Mouse (Mus musculus) c-Kit-positive CD71-positive TER-119-negative erythroid progenitor cells, embryonic 14.5 days (primary cell): Measurements from ENCODE around the gene Olfr417.
"Not testable (repeated sequence)": the region's sequence is repeated elsewhere in the genome, so short reads cannot be mapped to it uniquely, and the experiment has no call there.

Source experiments
- DNase-seq: peaks from one replicate; pipeline ENCODE4 v3.0.0-alpha.2; 2013; ENCODE audit warnings: low read depth

Gene Olfr417

DNA sequence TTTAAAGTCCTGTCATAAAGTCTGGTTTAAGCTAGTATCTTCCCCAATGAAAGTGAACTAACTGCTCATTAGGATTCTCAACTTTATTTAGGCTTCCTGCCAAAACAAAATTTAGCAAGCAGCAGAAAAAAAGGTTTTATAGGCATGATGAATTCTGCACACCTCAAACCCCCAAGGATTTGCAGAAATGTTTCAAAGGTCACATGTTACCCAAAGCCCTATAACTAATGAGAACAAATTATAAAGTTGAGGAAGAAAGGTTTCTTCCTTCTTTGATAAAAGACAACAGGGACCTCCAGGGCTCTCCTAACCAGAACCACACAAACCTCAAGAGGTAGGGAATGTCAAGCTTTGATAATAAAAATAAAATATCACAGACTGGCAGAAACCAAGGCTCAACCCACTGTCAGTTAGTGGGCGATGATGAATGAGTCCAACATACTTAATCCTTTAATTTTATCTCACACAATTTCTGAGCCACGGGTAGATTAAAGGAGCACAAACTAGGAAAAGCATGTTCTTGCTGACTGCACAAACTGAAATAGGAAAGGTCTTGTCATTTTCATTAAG lies at the start of gene Olfr417:
Gene Olfr417, plus strand, starts transcription at position 241 of the 570 bp plus-strand sequence.
- DNase-seq, result no peak

DNA sequence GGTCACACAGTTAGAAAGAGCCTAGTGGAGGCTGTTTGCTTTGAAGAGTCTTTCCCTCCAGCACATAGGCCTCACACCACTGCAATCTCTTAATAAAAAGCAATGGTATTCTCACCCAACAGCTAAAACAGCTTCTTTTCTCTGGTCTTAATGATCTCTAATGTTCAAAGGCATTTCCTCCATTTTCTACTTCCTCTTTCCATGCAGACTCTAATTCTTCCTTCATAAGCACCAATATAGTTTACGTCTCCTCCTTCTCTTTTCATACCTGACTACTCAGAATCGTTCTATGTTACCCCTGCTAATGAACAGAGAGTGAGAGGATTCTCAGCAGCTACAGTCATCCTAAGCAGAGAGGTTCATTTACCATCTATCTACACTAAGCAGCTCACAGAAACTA lies 47.6 kb upstream of the Olfr417 start:
- DNase-seq, result no peak

DNA sequence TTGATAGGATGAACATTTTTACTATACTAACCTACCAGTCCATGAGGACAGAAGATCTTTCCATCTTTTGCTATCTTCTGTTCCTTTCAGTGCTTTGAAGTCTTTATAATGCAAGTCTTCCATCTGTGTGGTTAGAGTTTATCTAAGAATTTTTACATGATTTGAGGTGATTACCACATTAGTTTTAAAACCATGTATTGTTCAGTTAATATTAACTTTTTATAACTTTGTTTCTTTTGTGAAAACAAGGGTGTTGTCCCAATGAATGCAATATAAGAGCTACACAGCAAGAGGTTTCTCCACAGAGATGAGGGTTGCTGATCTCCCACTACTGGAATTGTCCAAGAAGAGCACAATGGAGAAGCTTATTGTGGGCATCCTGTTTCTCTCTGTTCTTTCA lies 34.7 kb upstream of the Olfr417 start, which contains the start of gene Mptx1:
Gene Mptx1, plus strand, starts transcription at position 301 of the 400 bp plus-strand sequence.
- no peak for DNase-seq

DNA sequence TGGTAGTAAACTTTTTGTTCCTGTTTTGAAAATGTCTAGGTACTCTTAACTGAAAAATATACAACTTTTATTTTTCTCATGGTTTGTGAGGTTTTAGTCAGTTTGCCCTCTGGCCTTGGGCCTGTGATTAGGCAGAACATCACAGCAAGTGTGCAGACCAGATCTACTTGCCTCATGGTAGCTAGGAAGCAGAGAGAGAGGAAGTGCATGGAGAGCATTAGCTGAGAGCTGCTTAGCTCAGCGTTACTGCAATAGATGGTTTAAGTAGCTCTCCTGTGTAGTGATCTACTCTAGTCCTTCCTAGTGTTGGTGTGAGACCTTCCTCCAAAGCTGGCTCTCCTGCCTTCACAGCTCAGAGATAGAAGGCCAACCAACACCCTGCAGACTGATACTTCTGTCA lies 11.3 kb upstream of the Olfr417 start:
- DNase-seq, result not testable (repeated sequence)

DNA sequence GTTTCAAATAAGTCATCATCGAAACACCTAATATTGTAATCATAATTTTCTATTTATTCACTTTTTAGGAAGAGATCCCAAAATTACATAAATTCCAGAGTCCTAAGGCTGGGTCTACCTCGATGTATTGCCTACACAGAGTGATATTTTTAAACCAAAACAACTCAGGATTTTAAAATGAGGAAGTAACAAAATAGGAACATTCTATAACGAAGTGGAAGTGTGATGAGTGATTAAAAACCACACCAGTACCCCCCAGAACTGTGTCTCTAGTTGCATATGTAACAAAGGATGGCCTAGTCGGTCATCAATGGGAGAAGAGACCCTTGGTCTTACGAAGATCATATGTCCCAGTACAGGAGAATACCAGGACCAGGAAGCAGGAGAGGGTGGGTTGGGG lies 10.3 kb upstream of the Olfr417 start:
- no peak for DNase-seq

GRCm38 (mm10) chr1:174373799-174374198 lies 8.9 kb downstream of the Olfr417 start:
- DNase-seq, result no peak

DNA sequence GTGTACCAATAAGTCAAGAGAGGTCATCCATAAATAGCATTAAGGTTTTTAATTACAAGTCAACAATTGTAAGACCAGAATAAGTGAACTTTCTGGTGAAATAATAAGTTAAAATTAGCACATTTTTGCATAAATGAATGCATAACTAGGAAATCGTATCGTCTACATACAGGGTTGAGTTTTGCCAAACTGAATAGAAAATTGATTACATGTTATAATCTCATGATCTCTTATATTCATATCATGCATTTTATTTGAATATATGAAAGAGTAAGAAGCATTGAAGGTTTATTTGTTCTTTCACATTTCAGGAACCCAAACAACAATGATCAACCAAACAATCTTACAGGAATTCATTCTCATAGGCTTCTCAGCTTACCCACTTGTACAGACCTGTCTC lies 25.8 kb downstream of the Olfr417 start, which contains the start of gene Olfr248:
Gene Olfr248, plus strand, starts transcription at position 301 of the 400 bp plus-strand sequence.
- no peak for DNase-seq

DNA sequence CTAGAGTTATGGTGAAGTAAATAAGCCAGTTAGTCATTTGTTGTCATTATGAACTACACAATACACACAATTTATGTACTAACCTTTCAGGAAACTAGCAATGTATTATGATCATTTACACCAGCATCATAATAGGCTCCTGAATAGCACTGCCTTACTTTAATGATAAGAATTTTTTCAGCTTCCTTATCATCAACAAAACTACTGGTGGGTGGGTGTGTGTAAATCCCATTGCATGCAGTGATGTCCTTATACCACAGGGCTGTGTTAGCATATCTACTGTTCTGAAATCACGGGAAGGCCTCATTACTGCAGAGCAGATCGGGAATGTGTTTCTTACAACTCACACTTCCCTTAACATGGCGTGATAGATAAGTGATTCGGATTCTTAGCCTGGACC lies 58.0 kb downstream of the Olfr417 start:
- DNase-seq, result no peak

- DNase-seq, result no peak
Observed at GRCm38 (mm10) chr1:174423764-174424163, 58.8 kb downstream of the Olfr417 start, which contains the start of gene Olfr414. Gene Olfr414 (plus strand): TSS chr1:174424064.
